Mouse (Mus musculus) layer of hippocampus, postnatal 25 days (tissue): Measurements from ENCODE around the gene Sp100. TPM values are rescaled to one million over a fixed set of nuclear protein-coding genes. Genes with fewer than 3 reads are reported as not detected.

Source experiments
- DNase-seq, 2 experiments: peaks; one replicate each; pipeline ENCODE4 v3.0.0; 2022; ENCODE audit warnings: mixed read lengths in 2 of 2, low spot score in 1 of 2; ENCODE audit errors: extremely low spot score in 1 of 2
- microRNA-seq, 2 experiments: library from miRNA; unstranded; fragments of <30 nt; microRNA quantifications; one replicate each; pipeline ENCODE4 v1.2.0; 2021
- total RNA-seq, 2 experiments: library from RNA; stranded (reverse); gene quantifications; 2 replicates each; pipeline ENCODE4 v1.2.3; 2021

The Sp100 gene
- total RNA-seq, 2 experiments from 2014 or later = 1.1 to 1.7 TPM

GRCm38 (mm10) chr1:85744539-85744938 lies 94.8 kb downstream of the Sp100 start:
- no peak for DNase-seq

GRCm38 (mm10) chr1:85746511-85746910 lies 96.7 kb downstream of the Sp100 start:
- no peak for DNase-seq

GRCm38 (mm10) chr1:85749829-85750228 lies 100.0 kb downstream of the Sp100 start:
- no peak for DNase-seq

GRCm38 (mm10) chr1:85750650-85751049 lies 100.9 kb downstream of the Sp100 start:
- DNase-seq = no peak

GRCm38 (mm10) chr1:85751494-85751893 lies 101.7 kb downstream of the Sp100 start:
- no peak for DNase-seq

GRCm38 (mm10) chr1:85751932-85752680 lies 102.3 kb downstream of the Sp100 start:
- DNase-seq = no peak

GRCm38 (mm10) chr1:85757531-85758230 lies 107.9 kb downstream of the Sp100 start:
- no peak for DNase-seq

- DNase-seq = no peak
These were observed 108.6 kb downstream of the Sp100 start for GRCm38 (mm10) chr1:85758231-85758968.

- DNase-seq = no peak
These were observed 109.1 kb downstream of the Sp100 start for GRCm38 (mm10) chr1:85758969-85759293.

Small RNAs within 50 kb of the gene (microRNA-seq; reads per million reads assigned to microRNA genes)
- 0 reads per million in 2 experiments for gene Mir8096

Other genes with a start within 250 kb of the Sp100 start
- gene G530012D18Rik, start 74.3 kb upstream of the Sp100 start, total RNA-seq = not detected
- gene Sp110, start 51.2 kb upstream of the Sp100 start, total RNA-seq = 1 to 10 TPM in 1 of 2 experiments, under 1 TPM in 1; 0.81 to 1.2 TPM
- under 1 TPM; 0.17 to 0.45 TPM for gene Sp140, start 49.6 kb upstream of the Sp100 start, total RNA-seq
- under 1 TPM; 0.44 to 0.75 TPM for gene A630001G21Rik, start 128.7 kb downstream of the Sp100 start, total RNA-seq
- gene Cab39, start 143.5 kb downstream of the Sp100 start, total RNA-seq = 100 to 1,000 TPM; 149 to 151 TPM
- 100 to 1,000 TPM; 728 to 849 TPM for gene Itm2c, start 244.3 kb downstream of the Sp100 start, total RNA-seq